Mouse (Mus musculus) limb, embryonic 12.5 days (tissue): ENCODE data around the gene Cep350. TPM values are rescaled to one million over a fixed set of nuclear protein-coding genes. Genes with fewer than 3 reads are reported as not detected.

Experiments
- ATAC-seq: fragments of 200-750 bp; cut with Nextera tagmentation; 2 replicates; pipeline ENCODE4 v1.8.0; 2017; ENCODE audit warnings: low read depth, moderate TSS enrichment; ENCODE audit not compliant: insufficient number of reproducible peaks, insufficient read depth, low FRiP score, low TSS enrichment
- H3K27ac ChIP-seq: fragments of 300-500 bp; sonication (generic); 2 replicates; pipeline ENCODE4 v1.5.1; 2016; ENCODE audit warnings: mild to moderate bottlenecking, moderate library complexity
- H3K27me3 ChIP-seq: fragments of 300-500 bp; sonication (generic); 2 replicates; pipeline ENCODE4 v1.6.1; 2016; ENCODE audit warnings: mild to moderate bottlenecking, moderate library complexity
- H3K36me3 ChIP-seq: fragments of 300-500 bp; sonication (generic); 2 replicates; pipeline ENCODE4 v1.6.1; 2016; ENCODE audit warnings: mild to moderate bottlenecking, moderate library complexity
- H3K4me1 ChIP-seq: fragments of 300-500 bp; sonication (generic); replicated peaks from 2 replicates; pipeline ENCODE4 v1.6.1; 2016
- H3K4me2 ChIP-seq: fragments of 300-500 bp; sonication (generic); 2 replicates; pipeline ENCODE4 v1.6.1; 2016; ENCODE audit warnings: mild to moderate bottlenecking, moderate library complexity
- H3K4me3 ChIP-seq: fragments of 300-500 bp; sonication (generic); replicated peaks from 2 replicates; pipeline ENCODE4 v1.5.1; 2016; ENCODE audit warnings: mild to moderate bottlenecking
- H3K9ac ChIP-seq: fragments of 300-500 bp; sonication (generic); replicated peaks from 2 replicates; pipeline ENCODE4 v1.6.1; 2016; ENCODE audit warnings: mild to moderate bottlenecking, moderate library complexity
- H3K9me3 ChIP-seq: fragments of 300-500 bp; sonication (generic); 2 replicates; pipeline ENCODE4 v1.6.1; 2016; ENCODE audit warnings: mild to moderate bottlenecking, moderate library complexity
- WGBS: fragments of 180-500 bp; shearing (Covaris S2); methylation state at CpG from one replicate; pipeline ENCODE4 v1.1.7; 2016; 5-methylcytosine and 5-hydroxymethylcytosine counted together
- polyA plus RNA-seq: library from polyadenylated mRNA; unstranded; fragments of >200 nt; fragmentation: Nextera tagmentation; extraction: Ambion mirVana; gene quantifications from 2 replicates; pipeline ENCODE4 v1.2.1, GENCODE M21; 2016

The Cep350 gene
- 12.4 and 12.5 TPM in 2 replicates for polyA plus RNA-seq

- Histone ChIP-seq H3K27ac (peak within 1 kb of the TSS; percentile 95), H3K36me3 (no peaks in the 10 kb centered on the region), H3K4me1 (peaks cover 17% of the 10 kb centered on the region), H3K4me2 (peak within 1 kb of the TSS; percentile 78), H3K27me3 (no peaks in the 10 kb centered on the region), H3K9ac (peak within 1 kb of the TSS; percentile 97), H3K4me3 (peak within 1 kb of the TSS; percentile 98), H3K9me3 (no peaks in the 10 kb centered on the region)
- WGBS, result under 1% methylated on average over 54 of the region's 57 CpGs
- ATAC-seq, result peak; percentile 99
These were observed at the start of gene Cep350 for GRCm38 (mm10) chr1:155973068-155973718. Gene Cep350, minus strand, starts transcription at chr1:155973255.

GRCm38 (mm10) chr1:156020402-156020801 lies 47.3 kb upstream of the Cep350 start:
- Histone ChIP-seq H3K9me3 (no peaks in the 10 kb centered on the region), H3K4me3 (no peak overlapping the region), H3K9ac (no peak overlapping the region), H3K36me3 (peaks cover 70% of the 10 kb centered on the region), H3K4me2 (no peak overlapping the region), H3K4me1 (no peaks in the 10 kb centered on the region), H3K27ac (no peak overlapping the region), H3K27me3 (no peaks in the 10 kb centered on the region)
- no peak for ATAC-seq
- WGBS, result 79% methylated on average over 1 of the region's 1 CpGs

GRCm38 (mm10) chr1:156019800-156020199 lies 46.7 kb upstream of the Cep350 start:
- H3K4me2 ChIP-seq, result no peak overlapping the region
- no peak overlapping the region for H3K9ac ChIP-seq
- no peaks in the 10 kb centered on the region for H3K4me1 ChIP-seq
- no peak overlapping the region for H3K27ac ChIP-seq
- peaks cover 69% of the 10 kb centered on the region for H3K36me3 ChIP-seq
- no peaks in the 10 kb centered on the region for H3K9me3 ChIP-seq
- 81% methylated on average over 1 of the region's 1 CpGs for WGBS
- no peak for ATAC-seq
- no peak overlapping the region for H3K4me3 ChIP-seq
- H3K27me3 ChIP-seq, result no peaks in the 10 kb centered on the region

GRCm38 (mm10) chr1:156009003-156009402 lies 35.9 kb upstream of the Cep350 start:
- Histone ChIP-seq H3K9me3 (no peaks in the 10 kb centered on the region), H3K27me3 (no peaks in the 10 kb centered on the region), H3K4me1 (no peaks in the 10 kb centered on the region), H3K4me2 (no peak overlapping the region), H3K27ac (no peak overlapping the region), H3K4me3 (no peak overlapping the region), H3K36me3 (peaks cover 74% of the 10 kb centered on the region), H3K9ac (no peak overlapping the region)
- WGBS, result 92% methylated on average over 1 of the region's 1 CpGs
- ATAC-seq, result no peak

- no peak overlapping the region for H3K27ac ChIP-seq
- H3K9me3 ChIP-seq, result no peaks in the 10 kb centered on the region
- peaks cover 61% of the 10 kb centered on the region for H3K36me3 ChIP-seq
- no peak for ATAC-seq
- no peaks in the 10 kb centered on the region for H3K27me3 ChIP-seq
- H3K4me2 ChIP-seq, result no peak overlapping the region
- H3K4me1 ChIP-seq, result no peaks in the 10 kb centered on the region
- WGBS, result 93% methylated on average over 11 of the region's 11 CpGs
- no peak overlapping the region for H3K4me3 ChIP-seq
- H3K9ac ChIP-seq, result no peak overlapping the region
These were observed 32.9 kb upstream of the Cep350 start for GRCm38 (mm10) chr1:156005906-156006305.

GRCm38 (mm10) chr1:156003201-156003935 lies 30.3 kb upstream of the Cep350 start:
- Histone ChIP-seq H3K9ac (no peak overlapping the region), H3K9me3 (no peaks in the 10 kb centered on the region), H3K27me3 (no peaks in the 10 kb centered on the region), H3K4me3 (no peak overlapping the region), H3K4me1 (no peaks in the 10 kb centered on the region), H3K4me2 (no peak overlapping the region), H3K27ac (no peak overlapping the region), H3K36me3 (peaks cover 41% of the 10 kb centered on the region)
- no peak for ATAC-seq
- 88% methylated on average over 7 of the region's 7 CpGs for WGBS

- H3K4me1 ChIP-seq, result no peaks in the 10 kb centered on the region
- no peak overlapping the region for H3K4me3 ChIP-seq
- H3K27ac ChIP-seq, result no peak overlapping the region
- H3K36me3 ChIP-seq, result peaks cover 34% of the 10 kb centered on the region
- no peak for ATAC-seq
- H3K27me3 ChIP-seq, result no peaks in the 10 kb centered on the region
- no peak overlapping the region for H3K4me2 ChIP-seq
- WGBS, result 88% methylated on average over 8 of the region's 8 CpGs
- H3K9ac ChIP-seq, result no peak overlapping the region
- no peaks in the 10 kb centered on the region for H3K9me3 ChIP-seq
These were observed 29.3 kb upstream of the Cep350 start for GRCm38 (mm10) chr1:156002366-156002765.

- no peak overlapping the region for H3K9ac ChIP-seq
- no peaks in the 10 kb centered on the region for H3K27me3 ChIP-seq
- no peaks in the 10 kb centered on the region; the same call in 1 of the 2 replicates for H3K4me1 ChIP-seq
- no peaks in the 10 kb centered on the region for H3K9me3 ChIP-seq
- H3K4me2 ChIP-seq, result no peak overlapping the region
- no peak overlapping the region for H3K27ac ChIP-seq
- no peak for ATAC-seq
- H3K4me3 ChIP-seq, result no peak overlapping the region
- H3K36me3 ChIP-seq, result no peaks in the 10 kb centered on the region
- WGBS, result 77% methylated on average over 2 of the region's 2 CpGs
These were observed 22.6 kb upstream of the Cep350 start for GRCm38 (mm10) chr1:155995612-155996011.

- H3K4me2 ChIP-seq, result no peak overlapping the region
- ATAC-seq, result no peak
- no peak overlapping the region for H3K27ac ChIP-seq
- H3K27me3 ChIP-seq, result no peaks in the 10 kb centered on the region
- no peak overlapping the region for H3K4me3 ChIP-seq
- WGBS, result 95% methylated on average over 2 of the region's 2 CpGs
- no peak overlapping the region for H3K9ac ChIP-seq
- no peaks in the 10 kb centered on the region; the same call in 1 of the 2 replicates for H3K4me1 ChIP-seq
- no peaks in the 10 kb centered on the region for H3K9me3 ChIP-seq
- no peaks in the 10 kb centered on the region for H3K36me3 ChIP-seq
These were observed 21.5 kb upstream of the Cep350 start for GRCm38 (mm10) chr1:155994524-155994923.

- Histone ChIP-seq H3K36me3 (no peaks in the 10 kb centered on the region), H3K27me3 (no peaks in the 10 kb centered on the region), H3K4me2 (no peak overlapping the region), H3K4me1 (no peaks in the 10 kb centered on the region; the same call in 1 of the 2 replicates), H3K27ac (no peak overlapping the region; the same call in 1 of the 2 replicates), H3K9me3 (no peaks in the 10 kb centered on the region), H3K4me3 (no peak overlapping the region), H3K9ac (no peak overlapping the region)
- ATAC-seq, result no peak
- WGBS, result 51% methylated on average over 11 of the region's 11 CpGs
These were observed 17.3 kb upstream of the Cep350 start for GRCm38 (mm10) chr1:155990391-155990790.

- H3K9me3 ChIP-seq, result no peaks in the 10 kb centered on the region
- no peak overlapping the region for H3K4me3 ChIP-seq
- no peak overlapping the region for H3K4me2 ChIP-seq
- H3K27me3 ChIP-seq, result no peaks in the 10 kb centered on the region
- no peaks in the 10 kb centered on the region; the same call in 1 of the 2 replicates for H3K4me1 ChIP-seq
- no peaks in the 10 kb centered on the region for H3K36me3 ChIP-seq
- H3K9ac ChIP-seq, result no peak overlapping the region
- 29% methylated on average over 2 of the region's 2 CpGs for WGBS
- no peak overlapping the region for H3K27ac ChIP-seq
- ATAC-seq, result no peak
These were observed 16.3 kb upstream of the Cep350 start for GRCm38 (mm10) chr1:155989387-155989786.
